Mouse (Mus musculus) kidney, adult 9 months (tissue): ENCODE results near the gene Rbm34.
"Not testable (repeated sequence)": the region's sequence is repeated elsewhere in the genome, so short reads cannot be mapped to it uniquely, and the experiment has no call there.

Source experiments
- DNase-seq: peaks from one replicate; pipeline ENCODE4 v3.0.0; 2022

The Rbm34 gene

DNA sequence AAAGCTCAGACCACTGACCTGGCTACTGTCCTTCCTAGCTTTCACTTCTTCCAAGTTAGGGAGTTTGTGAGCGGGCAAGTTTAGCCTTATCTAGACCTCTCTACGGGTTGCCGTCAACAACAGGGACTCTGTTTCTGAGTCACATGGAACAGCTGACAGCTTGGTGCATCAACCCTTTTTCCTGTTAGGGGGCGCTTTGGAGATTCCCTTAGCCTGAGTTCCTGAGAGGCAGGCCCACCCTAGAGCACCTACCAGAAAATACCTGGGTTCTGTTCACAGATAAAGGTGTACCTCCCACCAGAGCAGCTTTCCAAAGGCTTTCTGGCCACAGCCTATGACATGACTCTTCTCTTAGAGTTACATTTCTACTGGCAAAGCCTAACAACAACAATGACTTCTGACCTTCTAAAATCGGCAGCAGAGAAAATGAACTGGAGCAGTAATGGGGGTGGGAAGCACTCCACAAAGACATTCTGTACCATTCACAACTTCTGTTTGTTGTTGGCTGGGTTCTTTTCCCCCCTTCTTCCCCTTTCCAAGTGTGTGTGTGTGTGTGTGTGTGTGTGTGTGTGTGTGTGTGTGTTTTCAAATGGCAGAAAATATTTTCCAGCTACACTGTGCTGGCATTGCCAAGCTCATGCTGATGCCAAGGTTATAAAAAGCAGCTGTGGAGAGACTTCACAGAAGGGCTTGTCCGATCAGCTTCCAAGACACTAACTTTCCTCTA, 53.5 kb downstream of the Rbm34 start:
- no peak for DNase-seq

DNA sequence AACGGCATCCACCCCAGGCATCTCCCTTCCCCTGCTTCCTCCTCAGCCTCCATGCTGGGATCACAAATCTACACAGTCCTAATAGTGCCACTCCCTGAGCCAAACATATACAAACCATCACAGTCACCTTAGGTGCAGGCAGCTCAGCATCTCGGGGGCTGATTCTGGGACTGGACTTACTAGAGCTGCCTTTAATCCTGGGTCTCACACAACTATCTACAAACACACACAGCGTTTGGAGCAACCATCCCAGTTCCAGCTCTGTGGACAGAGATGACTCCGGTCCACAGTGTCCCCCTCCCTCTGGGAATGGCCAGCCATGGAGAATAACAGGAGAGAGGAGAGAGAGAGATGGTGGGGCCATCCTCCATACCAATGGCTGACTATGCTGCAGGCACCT, 54.3 kb downstream of the Rbm34 start:
- no peak for DNase-seq

DNA sequence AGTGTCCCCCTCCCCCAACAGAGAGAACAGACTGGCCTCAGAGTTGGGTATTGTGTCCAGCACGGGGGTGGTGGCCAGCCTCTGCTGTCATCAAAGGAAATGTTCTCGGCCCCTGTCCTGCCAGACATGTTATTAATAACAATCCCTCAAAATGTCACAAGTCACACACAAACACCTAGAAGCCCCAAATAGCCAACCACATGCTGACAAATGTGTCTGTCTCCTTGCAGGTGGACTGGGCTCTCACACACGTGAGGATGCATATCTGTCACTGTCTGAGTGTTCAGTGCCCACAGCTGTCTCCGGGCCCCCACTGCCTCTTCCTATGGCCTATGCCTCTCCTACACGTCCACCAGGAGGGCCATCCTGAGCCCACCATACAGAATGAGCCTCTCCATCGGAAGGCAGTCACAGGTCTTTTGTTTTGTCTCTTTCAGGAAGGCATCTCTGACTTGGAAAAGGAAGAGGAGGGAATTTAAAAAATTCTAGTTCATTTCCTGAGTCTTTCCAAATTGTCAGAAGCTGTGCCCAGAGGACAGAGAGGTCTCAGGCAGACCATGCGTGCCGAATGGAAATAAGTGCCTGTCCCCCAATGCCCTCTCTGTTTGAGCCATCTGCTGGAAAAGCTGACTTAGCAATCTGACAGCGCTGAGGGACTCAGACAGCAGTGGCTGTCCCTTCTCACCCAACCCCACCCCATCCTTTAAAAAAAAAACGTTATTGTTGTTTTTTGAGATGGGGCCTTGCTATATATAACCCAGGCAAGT, 56.1 kb downstream of the Rbm34 start:
- DNase-seq: peak; percentile 52

DNA sequence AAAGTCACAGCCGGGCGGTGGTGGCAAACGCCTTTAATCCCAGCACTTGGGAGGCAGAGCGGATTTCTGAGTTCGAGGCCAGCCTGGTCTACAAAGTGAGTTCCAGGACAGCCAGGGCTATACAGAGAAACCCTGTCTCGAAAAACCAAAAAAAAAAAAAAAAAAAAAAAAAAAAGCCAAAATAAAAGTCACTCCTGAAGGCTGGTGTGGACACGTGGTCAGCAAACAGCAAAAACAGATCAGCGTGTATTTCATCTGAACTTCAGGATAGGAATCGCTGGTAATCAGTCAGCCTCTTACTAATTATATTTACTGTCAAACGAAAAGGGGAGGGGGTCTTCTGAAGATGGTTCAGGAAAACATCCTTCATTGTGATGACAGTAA, 56.8 kb downstream of the Rbm34 start:
- DNase-seq: not testable (repeated sequence)

DNA sequence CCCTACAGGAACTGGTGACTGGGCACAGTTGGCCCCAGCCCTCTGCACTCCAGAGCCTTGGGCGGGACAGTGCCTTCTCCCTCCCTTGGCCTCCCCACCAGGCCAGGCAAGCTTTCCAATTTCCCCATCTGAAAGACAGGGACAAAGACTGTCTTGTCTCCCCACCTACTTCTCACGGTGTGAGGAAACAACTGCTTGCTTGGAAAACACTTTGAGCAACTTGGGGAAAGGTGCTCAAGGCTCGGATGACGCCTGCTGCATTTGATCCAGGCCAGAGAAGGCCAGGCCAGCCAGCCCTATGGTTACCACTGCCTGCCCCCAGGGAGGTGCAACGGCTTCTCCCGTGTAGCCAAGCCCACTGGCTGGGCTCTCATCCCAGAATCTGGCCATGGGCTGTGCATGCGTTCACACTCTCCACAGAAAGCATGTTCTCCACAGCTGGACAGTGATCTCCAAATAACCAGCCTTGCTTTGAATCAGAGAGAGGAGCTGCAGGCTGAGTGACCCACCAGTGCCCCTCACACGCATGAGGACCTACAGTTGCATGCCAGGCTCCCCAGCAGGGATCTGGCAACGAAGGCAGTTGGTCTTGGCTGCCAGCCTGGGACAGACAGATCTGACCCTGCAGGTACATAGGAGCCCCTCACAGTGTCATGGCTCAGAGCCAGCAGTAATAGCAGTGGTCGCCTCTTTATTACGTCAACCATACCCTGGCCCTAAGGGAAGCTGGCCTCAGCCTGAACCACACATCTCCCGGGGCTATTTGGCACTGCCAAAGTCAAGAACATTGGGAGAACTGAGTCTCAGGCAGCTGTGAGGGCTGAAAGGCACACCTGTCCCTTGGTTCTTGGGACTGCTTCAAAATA, 57.4 kb downstream of the Rbm34 start:
- peak; percentile 74 for DNase-seq

DNA sequence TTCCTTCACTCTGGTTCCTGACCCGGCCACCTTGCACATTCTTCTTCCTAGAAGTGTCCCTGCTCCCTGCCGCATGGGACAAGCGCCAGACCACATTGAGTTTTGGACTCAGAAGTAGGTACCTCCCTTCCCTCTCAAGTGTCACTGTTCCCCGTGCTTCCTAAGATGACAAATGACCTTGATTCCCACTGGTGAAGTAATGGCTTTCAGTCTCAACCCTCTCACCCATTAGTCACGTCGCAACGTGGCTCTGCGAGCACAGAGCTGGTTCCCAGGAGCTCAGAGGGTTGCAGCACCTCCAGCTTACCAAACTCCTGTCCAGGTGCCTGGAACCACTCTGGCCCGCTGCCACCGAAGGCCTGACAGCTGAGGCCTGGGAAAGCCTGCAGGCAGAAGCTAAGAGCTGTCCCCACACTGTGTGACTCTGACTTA, 61.5 kb downstream of the Rbm34 start:
- peak; percentile 68 for DNase-seq

DNA sequence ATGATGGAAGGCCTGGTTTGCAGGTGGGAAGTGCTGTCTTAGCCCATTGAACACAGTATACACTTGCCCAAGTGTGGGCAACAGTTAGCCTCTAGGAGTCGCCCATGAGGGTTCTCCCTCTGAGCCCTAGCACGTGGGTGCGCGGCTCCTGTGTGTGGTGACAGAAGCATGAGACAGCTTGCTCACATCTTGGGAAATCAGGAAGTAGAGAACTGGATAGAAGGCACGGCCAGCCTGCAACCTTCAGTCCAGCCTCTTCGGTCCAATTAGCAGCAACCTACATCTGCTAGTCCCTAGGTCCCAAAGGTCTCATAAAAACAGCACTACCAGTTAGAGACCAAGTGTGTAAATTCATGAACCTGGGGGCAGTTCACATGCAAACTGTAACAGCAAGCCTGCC, 62.1 kb downstream of the Rbm34 start:
- DNase-seq: no peak

DNA sequence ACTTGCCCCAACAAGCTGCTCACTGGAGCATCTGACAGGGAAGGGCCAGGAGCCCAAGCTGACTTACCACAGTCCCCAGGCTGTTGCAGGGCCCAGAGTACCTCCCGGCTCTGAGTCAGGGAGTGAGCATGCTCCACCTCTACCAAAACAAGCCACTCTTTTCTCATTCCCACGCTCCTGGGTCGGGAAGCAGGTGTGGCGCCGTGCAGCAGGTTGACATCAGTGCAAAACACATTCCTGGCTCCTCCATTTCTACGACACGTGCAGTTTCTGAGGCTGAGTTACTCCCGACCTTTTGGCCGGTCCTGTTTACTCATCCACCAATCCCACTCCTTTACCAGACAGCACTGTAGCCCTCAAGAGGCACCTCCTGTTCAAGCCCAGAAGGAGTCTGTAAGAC, 62.9 kb downstream of the Rbm34 start:
- DNase-seq: peak; percentile 81

DNA sequence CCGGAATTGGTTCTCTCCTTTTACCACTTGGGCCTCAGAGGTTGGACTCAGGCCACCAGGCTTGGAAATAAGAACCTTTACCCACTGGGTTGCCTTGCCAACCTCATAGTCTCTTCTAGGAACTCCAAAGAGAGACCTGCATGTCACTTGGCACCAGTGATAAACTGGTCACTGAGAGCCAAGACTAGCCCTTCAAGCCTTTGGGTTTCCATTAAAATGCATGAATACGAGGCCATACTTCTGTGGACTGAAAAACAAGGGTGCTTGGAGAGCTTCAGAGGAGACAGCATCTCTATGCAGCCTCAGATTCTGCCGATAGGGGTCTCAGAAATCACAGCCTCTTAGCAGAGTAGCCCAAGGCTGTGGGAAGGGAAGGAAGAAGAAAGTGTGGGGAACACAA, 63.5 kb downstream of the Rbm34 start:
- DNase-seq: peak; percentile 71

DNA sequence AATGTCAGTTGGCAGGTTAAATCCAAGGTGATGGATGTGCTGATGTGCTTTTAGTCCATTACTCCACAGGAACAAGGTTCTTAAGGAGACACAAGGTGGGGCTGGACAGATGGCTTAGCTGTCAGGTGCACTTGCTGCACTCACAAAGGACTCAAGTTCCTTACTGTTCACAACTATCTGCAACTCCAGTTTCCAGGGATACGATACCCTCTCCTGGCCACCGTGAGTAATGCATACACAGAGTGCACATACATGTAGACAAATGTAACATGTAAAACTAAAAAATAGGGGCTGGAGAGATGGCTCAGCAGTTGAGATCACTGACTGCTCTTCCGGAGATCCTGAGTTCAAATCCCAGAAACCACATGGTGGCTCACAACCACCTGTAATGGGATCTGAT, 65.5 kb downstream of the Rbm34 start:
- no peak for DNase-seq

DNA sequence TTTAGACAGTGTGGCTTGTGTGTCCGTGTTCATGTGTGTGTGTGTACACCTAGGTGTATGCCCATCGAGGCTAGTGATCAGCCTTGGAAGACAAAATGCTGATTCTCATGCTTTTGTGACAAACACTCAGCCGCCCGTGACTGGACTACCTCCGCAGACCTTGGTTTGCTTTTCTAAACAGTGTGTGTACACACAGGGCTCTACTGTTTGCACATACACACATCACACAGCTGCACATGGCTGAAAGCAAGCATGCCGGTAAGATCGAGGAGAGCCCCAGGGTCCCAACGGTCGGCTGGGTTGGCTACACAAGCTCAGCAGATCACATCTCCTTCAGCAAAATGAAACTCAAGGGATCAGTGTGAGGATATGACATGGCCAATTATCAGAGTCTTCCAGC, 66.9 kb downstream of the Rbm34 start:
- no peak for DNase-seq

DNA sequence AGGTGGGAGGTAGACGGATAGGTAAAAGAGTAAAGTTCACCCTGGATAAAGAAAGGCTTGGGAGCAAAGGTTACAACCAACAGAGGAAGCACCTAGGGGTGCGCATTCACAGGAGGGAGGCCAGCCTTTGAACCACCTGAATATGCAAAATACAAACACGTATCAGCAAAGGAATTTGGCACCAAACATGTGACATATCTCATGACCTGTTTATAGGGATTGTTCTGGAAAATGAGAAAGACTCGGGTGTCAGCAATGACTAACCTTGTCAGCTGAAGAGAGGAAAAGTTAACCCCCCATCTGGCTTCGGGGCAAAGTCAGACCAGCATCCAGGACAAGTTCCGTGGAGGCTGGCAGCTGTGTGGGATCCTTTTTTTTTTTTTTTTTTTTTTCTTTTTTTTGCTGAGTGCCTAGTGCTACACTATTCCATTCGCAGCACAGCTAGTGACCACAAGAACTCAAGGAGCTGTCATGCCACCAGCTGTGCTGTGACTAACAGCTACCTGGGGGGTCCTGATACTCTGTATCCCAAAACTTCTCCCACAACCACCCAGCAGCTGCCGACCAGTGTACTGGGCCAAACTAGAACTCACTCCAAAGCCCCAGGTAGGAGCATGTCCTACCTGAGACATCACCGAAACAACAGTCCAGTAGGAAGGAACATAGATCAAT, 67.5 kb downstream of the Rbm34 start:
- DNase-seq: peak; percentile 92

DNA sequence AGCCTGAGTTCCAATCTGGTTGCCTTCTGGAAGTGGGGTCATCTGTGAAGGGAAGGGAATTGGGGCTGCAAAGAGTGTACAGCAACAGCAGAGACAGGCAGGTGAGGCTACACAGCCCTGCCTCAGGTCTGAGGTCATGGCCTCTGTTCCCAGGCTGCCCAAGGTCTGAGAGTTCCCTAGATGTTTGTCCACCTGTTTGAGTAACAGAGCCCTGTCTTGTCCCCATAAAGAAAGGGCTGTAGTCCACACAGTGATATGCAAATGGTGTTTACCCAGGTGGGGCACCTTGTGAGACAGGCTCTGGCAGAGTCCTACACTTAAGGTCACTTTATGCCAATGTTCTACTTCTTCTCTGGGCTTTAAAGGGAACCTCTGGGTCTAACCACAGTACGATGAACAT, 69.3 kb downstream of the Rbm34 start:
- no peak for DNase-seq

DNA sequence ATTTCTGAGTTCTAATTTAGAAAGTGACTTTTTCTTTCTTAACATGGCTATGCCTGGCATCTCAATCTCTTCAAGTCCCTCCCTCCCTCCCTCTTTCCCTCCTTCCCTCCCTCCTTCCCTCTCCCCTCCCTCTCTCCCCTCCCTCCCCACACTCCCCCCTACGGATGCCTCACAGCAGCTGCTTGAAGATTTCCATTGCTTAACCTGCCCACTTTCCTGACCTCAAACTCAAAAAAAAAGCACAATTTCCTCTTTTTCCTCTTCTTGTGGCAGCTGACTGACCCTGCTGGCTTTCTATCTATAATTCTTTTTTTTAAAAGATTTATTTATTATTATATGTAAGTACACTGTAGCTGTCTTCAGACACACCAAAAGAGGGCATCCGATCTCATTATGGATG, 69.8 kb downstream of the Rbm34 start:
- DNase-seq: no peak
